Mouse (Mus musculus) layer of hippocampus, postnatal 25 days (tissue): ENCODE results near the gene Cdkn2aipnl. TPM values are rescaled to one million over a fixed set of nuclear protein-coding genes. Genes with fewer than 3 reads are reported as not detected.

Source experiments
- DNase-seq, 2 experiments: peaks; one replicate each; pipeline ENCODE4 v3.0.0; 2022; ENCODE audit warnings: mixed read lengths in 2 of 2, low spot score in 1 of 2; ENCODE audit errors: extremely low spot score in 1 of 2
- total RNA-seq, 2 experiments: library from RNA; stranded (reverse); gene quantifications; 2 replicates each; pipeline ENCODE4 v1.2.3; 2021

The Cdkn2aipnl gene
- 10 to 100 TPM; 32.7 to 35.0 TPM for total RNA-seq

DNA sequence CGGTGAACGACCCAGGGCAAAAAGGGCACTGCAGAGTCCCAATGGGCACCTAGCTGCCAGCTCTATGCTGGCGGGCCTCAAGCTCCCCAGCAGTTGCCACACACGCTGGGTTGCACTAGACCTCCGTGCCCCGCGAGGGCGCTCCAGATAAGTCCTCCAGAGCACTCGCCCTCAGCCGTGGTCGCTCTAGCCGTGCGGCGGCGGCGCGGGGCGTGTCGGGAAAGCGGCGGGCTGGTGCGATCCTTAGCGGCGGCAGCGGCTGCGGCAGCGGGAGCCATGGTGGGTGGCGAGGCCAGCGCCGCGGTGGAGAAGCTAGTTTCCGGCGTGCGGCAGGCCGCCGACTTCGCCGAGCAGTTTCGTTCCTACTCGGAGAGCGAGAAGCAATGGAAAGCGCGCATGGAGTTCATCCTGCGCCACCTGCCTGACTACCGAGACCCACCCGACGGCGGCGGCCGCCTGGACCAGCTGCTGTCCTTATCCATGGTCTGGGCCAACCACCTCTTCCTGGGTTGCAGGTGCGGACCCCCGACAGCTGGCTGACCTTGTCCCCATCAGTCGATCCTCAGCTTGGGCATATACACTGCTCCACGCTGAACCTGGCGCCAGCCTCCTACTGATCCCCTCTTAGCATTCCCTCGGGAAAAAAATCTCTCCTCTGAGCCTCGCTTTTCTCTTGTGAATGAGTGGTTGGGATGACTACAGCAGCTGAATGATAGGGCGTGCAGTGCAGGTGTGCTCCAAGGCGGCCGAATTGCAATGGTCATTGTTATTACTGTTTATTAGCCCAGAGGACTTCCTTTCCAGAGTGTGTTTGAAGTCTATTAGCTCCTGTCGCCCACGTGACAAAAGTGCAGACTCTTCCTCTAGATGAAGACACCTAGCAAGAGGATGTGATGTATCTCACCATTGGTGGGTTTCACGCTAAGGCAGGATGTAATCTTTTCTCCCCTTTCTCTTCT lies at the start of gene Cdkn2aipnl:
Gene Cdkn2aipnl (plus strand): TSS at position 219 of the 959 bp plus-strand sequence.
- peak; percentile 99 to 100 for DNase-seq

DNA sequence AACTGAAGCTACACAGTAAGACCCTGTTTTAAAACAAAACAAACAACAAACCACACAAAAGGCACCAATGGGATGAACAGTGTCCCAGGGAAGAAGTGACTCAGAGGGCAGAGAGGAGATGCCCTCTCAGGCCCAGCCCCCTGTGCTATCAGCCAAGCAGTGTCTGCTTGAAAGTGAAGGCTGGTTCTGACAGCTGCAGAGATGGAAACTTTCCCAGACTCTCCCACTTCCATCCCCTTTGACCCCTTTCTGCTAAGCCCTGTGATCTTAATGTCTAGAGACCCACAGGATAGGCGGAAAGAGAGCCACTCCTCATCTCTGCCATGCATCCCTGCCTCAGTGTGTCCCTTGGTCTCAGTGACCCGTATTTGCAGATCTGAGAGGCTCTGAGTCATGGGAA lies 49.5 kb upstream of the Cdkn2aipnl start:
- DNase-seq, result no peak

DNA sequence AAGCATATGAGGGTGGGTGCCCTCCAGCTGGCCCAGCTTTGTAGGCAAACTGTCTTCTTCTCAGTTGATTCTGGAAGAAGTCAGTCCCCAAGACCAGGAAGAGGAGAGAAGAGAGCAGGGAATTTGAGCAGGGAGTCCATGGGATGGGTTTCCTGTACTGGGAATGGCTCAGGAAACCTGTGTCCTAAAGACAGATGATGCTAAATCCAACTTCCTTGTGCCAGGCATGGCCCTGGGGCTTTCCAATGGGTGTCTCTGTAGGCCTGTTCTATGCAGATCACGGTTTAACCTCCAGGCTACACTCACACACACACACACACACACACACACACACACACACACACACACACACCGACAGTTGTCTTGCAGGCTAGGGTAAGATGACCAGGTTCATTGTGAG lies 48.9 kb upstream of the Cdkn2aipnl start:
- no peak for DNase-seq

DNA sequence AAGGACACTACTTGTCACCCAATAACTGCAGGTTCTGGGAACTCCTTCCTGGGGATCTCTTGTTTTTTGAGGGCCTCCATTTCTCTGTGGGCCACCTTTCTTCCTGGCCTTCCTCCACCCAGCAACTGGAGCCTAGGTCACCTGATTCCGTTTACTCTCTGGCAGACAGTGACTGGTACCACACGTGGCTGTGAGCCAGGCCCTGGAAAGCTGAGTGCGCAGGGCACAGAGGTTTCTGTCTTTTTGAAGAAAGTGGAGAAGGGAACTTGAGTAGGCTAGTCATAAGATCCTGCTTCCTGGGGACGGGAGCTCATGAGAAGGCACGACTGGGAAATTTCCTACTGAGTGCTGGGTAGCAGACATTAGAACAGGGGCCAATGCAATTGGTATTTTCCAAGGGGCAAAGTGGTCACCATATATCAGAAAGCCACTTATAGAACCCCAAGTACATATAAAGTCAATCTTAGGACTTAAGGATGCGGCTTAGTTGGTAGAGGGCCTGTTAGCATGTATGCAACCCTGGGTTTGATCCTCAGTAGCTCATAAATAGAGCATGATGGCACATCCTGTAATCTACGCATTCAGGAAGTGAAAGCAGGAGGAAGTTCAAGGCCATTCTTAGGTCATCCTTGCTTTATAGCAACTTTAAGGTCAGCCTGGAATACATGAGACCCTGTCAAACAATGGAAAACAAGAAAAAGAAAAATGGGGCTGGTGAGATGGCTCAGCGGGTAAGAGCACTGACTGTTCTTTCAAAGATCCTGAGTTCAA lies 45.9 kb upstream of the Cdkn2aipnl start:
- no peak for DNase-seq

GRCm38 (mm10) chr11:51922421-51922841 lies 45.0 kb upstream of the Cdkn2aipnl start:
- no peak for DNase-seq

- DNase-seq, result no peak
These were observed 41.9 kb upstream of the Cdkn2aipnl start for GRCm38 (mm10) chr11:51925595-51925994.

DNA sequence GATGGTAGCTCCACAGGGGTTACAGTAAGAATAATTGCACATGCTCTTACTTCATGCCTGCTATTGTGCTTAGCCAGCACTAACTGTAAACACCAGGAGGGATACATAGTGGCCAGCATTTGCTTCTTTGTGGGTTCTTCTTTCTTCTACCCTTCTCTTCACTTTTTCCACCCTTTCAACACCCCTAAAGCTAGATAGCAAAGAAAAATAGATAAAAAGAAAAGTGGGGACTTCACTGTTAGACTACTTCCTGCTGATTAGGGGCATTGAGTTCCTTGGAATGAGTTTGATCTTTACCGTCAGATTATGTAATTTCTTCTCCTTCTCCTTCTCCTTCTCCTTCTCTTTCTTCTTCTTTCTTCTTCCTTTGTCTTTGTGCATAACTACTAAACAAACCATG lies 41.1 kb upstream of the Cdkn2aipnl start:
- no peak for DNase-seq

GRCm38 (mm10) chr11:51927106-51927505 lies 40.4 kb upstream of the Cdkn2aipnl start:
- no peak for DNase-seq

DNA sequence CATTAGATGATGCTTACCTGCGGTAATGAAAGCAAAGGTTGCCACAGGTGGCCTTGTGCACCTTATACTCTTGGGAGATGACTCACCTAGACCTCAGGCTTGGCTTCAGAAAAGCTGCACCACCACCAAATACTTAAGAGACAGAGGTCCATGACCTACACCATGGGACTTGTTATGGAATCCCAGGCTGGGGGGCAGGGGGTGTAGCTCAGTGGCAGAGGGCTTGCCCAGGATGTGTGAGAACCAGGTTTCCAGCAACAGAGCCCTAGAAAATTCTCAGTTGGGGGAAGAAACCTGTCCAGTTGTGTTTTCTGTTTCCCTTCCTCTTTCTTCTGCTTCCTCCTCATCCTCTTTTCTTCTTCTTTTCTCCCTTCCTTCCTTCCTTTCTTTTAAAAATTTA lies 36.3 kb upstream of the Cdkn2aipnl start:
- no peak for DNase-seq

DNA sequence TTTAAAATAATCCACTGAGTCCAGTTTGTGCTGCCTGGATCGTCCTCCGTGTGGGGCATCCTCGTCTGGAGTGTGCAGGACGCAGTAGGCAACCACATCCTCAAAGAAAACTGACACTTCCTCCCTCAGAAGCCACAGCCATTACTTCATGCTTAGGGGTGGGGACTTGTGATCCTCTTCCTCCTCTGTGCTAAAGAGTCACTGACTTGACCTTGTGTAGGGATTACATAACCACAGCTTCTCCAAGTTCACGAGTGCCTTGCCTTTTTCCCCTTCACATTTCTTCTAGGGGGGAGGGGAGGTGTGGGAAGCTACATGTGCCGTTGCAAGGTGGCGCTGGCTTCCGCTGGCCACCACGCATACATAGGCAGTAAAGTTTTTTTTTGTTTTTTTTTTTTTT lies 35.7 kb upstream of the Cdkn2aipnl start:
- no peak for DNase-seq

- no peak for DNase-seq
These were observed 33.2 kb upstream of the Cdkn2aipnl start for GRCm38 (mm10) chr11:51934230-51934629.

DNA sequence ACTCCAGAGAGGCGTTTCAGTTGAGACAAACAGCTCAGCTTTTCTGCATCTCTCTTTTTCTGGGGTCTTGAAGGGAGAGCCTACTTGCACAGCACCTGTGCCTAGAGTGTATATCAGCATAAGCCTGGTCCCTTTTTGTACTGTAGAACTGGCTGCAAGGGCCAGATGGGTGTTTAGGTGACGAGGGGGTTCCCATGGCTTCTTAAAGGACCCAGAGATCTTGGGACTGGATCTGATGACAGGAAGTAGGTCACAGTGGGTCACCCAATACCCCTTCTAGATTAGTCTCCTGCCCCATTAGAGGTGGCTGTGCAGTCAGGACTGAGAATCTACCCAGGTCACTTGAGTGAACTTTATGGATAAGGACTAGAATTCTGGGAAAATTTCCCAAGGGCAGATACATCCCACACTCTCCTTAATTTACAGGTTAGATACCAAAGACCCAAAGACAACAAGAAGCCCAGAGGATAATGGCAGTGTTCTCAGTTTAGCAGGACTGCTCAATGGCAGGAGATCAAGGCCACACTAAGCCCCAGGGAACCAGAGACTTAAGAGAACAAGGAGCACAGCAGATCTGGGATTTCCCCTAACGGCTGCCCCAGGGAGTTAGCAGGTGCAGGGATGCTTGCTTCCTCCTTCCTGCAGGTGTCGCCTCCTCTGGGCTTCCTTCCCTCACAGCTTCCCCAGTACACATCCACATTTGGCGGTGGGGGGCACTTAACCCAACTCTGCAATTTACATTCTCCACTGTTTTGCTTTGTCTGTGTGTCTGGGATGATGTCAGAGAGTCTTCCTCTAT lies 31.6 kb upstream of the Cdkn2aipnl start:
- DNase-seq, result no peak

GRCm38 (mm10) chr11:51937361-51937781 lies 30.1 kb upstream of the Cdkn2aipnl start:
- no peak for DNase-seq

DNA sequence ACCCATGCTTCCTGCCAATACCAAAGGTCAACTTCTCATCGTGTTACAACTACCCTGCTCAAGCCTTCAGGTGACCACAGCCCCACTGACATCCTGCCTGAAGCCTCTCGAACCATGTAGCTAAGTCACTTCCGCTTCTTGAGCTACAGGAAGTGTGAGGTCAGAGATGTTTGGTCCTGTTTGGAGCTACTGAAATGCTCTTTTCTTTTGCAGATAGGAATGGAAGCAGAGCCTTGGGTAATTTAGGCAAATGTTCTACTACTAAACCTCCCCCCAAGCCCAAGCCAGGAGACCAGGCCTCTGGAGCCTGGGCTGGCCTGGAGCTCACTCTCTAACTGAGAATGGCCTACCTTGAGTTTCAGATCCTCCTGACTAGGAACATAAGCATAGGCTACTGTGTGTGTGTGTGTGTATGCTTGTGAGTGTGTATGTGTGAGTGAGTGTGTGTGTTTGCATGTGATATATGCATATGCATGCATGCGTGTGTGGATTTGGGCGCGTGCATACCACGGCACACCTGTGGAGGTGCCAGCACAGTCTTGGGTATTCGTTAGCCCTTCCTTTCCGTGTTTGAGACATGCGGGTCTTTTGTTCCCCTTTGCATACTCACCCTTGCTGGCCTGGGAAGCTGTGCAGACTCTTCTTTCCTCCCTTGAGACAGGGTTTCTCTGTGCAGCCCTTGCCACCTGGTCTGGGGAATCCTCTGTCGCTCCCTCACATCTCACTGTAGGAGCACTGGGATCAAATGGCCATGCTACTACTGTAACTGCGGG lies 28.5 kb upstream of the Cdkn2aipnl start:
- DNase-seq, result no peak

DNA sequence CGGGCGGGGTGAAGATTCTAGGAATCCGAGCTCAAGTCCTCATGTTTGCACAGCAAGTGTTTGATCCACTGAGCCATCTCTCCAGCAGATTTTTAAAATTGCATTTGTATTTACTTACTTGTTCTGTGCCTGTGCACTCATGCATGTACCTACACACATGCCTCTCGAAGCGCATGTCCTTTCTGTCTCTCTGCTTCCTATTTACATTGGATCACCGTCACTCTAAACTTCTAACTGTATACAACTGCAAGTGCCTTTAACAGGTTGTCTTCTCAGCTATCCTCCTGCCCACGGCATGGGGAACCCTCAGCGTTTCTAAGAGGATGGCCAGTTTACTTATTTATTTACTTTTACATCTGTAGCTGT lies 27.9 kb upstream of the Cdkn2aipnl start:
- DNase-seq, result no peak

DNA sequence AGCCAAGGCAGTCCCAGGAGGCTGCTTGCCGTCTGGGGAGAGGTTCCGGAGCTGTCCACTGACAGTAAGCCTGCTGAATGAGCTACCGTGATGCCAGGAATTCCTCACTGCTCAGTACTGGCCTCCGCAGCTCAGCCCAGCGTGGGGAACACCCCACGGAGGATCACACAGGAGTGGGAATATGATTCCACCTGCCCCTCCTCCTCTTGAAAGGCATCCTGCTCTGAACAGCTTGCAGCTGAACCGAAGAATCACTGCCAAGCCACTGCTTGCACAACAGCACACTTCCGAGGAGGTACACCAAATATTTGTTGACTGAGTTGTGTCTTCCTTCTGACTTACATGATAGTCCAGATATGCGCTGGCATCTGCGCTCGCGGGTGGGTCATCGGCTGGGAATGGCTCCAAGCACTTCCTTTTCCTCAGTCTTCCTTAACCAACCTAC lies 26.9 kb upstream of the Cdkn2aipnl start:
- DNase-seq, result peak in 1 of 2 experiments; percentile 16

GRCm38 (mm10) chr11:51942602-51943499 lies 24.6 kb upstream of the Cdkn2aipnl start:
- DNase-seq, result no peak

- DNase-seq, result no peak
These were observed 24.0 kb upstream of the Cdkn2aipnl start for GRCm38 (mm10) chr11:51943500-51943841.

DNA sequence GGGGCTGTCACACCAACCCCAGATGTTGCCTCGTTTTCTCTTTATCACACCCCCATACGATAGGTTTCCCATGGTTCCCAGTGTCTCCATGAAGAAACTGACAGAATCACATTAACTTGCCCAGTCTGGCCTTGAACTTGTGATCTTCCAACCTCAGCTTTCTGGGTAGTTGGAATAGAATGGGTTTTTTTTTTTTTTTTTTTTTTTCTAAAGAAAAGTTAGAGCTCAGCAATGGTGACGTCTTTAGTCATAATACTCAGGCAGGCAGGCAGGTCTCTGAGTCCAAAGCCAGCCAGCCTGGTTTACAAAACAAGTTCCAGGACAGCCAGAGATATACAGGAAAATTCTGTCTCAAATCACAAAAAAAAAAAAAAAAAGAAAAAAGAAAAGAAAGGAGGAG lies 23.2 kb upstream of the Cdkn2aipnl start:
- no peak for DNase-seq
